Mouse (Mus musculus): Measurements from ENCODE around the gene Trp53i13. TPM values are rescaled to one million over a fixed set of nuclear protein-coding genes. Genes with fewer than 3 reads are reported as not detected.

Gene Trp53i13
- polyA plus RNA-seq, 1 experiment: 46.8 TPM

GRCm38 (mm10) chr11:77491502-77492291, 24.1 kb downstream of the Trp53i13 start:
- TF ChIP-seq CTCF (IDR thresholded peaks at IDR 0.05; ENCODE audit: extremely low read depth, insufficient read length, insufficient replicate concordance, low read depth, low read length): no peak
- TF ChIP-seq POLR2A (IDR thresholded peaks at IDR 0.05; ENCODE audit: low read depth, low read length): no peak
- H3K4me1 ChIP-seq (ENCODE audit: control insufficient read depth, insufficient read depth, insufficient read length, low read length): peaks cover 25% of the 10 kb centered on the region
- peak overlapping the region; percentile 45 for H3K4me3 ChIP-seq (ENCODE audit: low read depth, low read length)
- H3K27me3 ChIP-seq (ENCODE audit: control insufficient read depth, insufficient read depth, low read length): no peaks in the 10 kb centered on the region
- peak overlapping the region; percentile 45 for H3K27ac ChIP-seq (ENCODE audit: insufficient read depth, low read depth, low read length)
- under 1% methylated on average over 23 of the region's 23 CpGs for WGBS
- no peaks in the 10 kb centered on the region for H3K36me3 ChIP-seq (ENCODE audit: control insufficient read depth, insufficient read depth, low read length)

GRCm38 (mm10) chr11:77491123-77491501, 24.7 kb downstream of the Trp53i13 start:
- H3K36me3 ChIP-seq (ENCODE audit: control insufficient read depth, insufficient read depth, low read length): no peaks in the 10 kb centered on the region
- WGBS: under 1% methylated on average over 13 of the region's 13 CpGs
- TF ChIP-seq CTCF (IDR thresholded peaks at IDR 0.05; ENCODE audit: extremely low read depth, insufficient read length, insufficient replicate concordance, low read depth, low read length) (peak; percentile 99), POLR2A (IDR thresholded peaks at IDR 0.05; ENCODE audit: low read depth, low read length) (peak; percentile 27; the same call in 1 of the 2 replicates)
- peak overlapping the region; percentile 45 for H3K27ac ChIP-seq (ENCODE audit: insufficient read depth, low read depth, low read length)
- peak overlapping the region; percentile 45 for H3K4me3 ChIP-seq (ENCODE audit: low read depth, low read length)
- no peaks in the 10 kb centered on the region for H3K27me3 ChIP-seq (ENCODE audit: control insufficient read depth, insufficient read depth, low read length)
- H3K4me1 ChIP-seq (ENCODE audit: control insufficient read depth, insufficient read depth, insufficient read length, low read length): peaks cover 22% of the 10 kb centered on the region

- H3K27me3 ChIP-seq (ENCODE audit: control insufficient read depth, insufficient read depth, low read length): no peaks in the 10 kb centered on the region
- H3K36me3 ChIP-seq (ENCODE audit: control insufficient read depth, insufficient read depth, low read length): no peaks in the 10 kb centered on the region
- 57% methylated on average over 6 of the region's 6 CpGs for WGBS
- no peak overlapping the region for H3K27ac ChIP-seq (ENCODE audit: insufficient read depth, low read depth, low read length)
- TF ChIP-seq CTCF (IDR thresholded peaks at IDR 0.05; ENCODE audit: extremely low read depth, insufficient read length, insufficient replicate concordance, low read depth, low read length) (no peak), POLR2A (IDR thresholded peaks at IDR 0.05; ENCODE audit: low read depth, low read length) (no peak)
- H3K4me3 ChIP-seq (ENCODE audit: low read depth, low read length): no peak overlapping the region
- peaks cover 19% of the 10 kb centered on the region for H3K4me1 ChIP-seq (ENCODE audit: control insufficient read depth, insufficient read depth, insufficient read length, low read length)
Observed at GRCm38 (mm10) chr11:77490451-77490850, 25.3 kb downstream of the Trp53i13 start.

GRCm38 (mm10) chr11:77489591-77490235, 26.1 kb downstream of the Trp53i13 start, which contains the start of gene Ankrd13b:
Ankrd13b (minus strand) TSS chr11:77489678.
- Histone ChIP-seq H3K4me3 (ENCODE audit: low read depth, low read length) (peak within 1 kb of the TSS; percentile 63), H3K36me3 (ENCODE audit: control insufficient read depth, insufficient read depth, low read length) (no peaks in the 10 kb centered on the region), H3K4me1 (ENCODE audit: control insufficient read depth, insufficient read depth, insufficient read length, low read length) (peaks cover 14% of the 10 kb centered on the region), H3K27me3 (ENCODE audit: control insufficient read depth, insufficient read depth, low read length) (no peaks in the 10 kb centered on the region), H3K27ac (ENCODE audit: insufficient read depth, low read depth, low read length) (no peak within 1 kb of the TSS)
- 1% methylated on average over 65 of the region's 87 CpGs for WGBS
- TF ChIP-seq CTCF (IDR thresholded peaks at IDR 0.05; ENCODE audit: extremely low read depth, insufficient read length, insufficient replicate concordance, low read depth, low read length) (no peak), POLR2A (IDR thresholded peaks at IDR 0.05; ENCODE audit: low read depth, low read length) (no peak)

- no peak for TF ChIP-seq CTCF (IDR thresholded peaks at IDR 0.05; ENCODE audit: extremely low read depth, insufficient read length, insufficient replicate concordance, low read depth, low read length)
- 5% methylated on average over 55 of the region's 55 CpGs for WGBS
Observed at GRCm38 (mm10) chr11:77488771-77489581, 26.8 kb downstream of the Trp53i13 start.

GRCm38 (mm10) chr11:77486798-77487197, 29.0 kb downstream of the Trp53i13 start:
- Histone ChIP-seq H3K4me3 (ENCODE audit: low read depth, low read length) (no peak overlapping the region), H3K27ac (ENCODE audit: insufficient read depth, low read depth, low read length) (no peak overlapping the region), H3K4me1 (ENCODE audit: control insufficient read depth, insufficient read depth, insufficient read length, low read length) (peaks cover 11% of the 10 kb centered on the region), H3K36me3 (ENCODE audit: control insufficient read depth, insufficient read depth, low read length) (no peaks in the 10 kb centered on the region), H3K27me3 (ENCODE audit: control insufficient read depth, insufficient read depth, low read length) (no peaks in the 10 kb centered on the region)
- TF ChIP-seq CTCF (IDR thresholded peaks at IDR 0.05; ENCODE audit: extremely low read depth, insufficient read length, insufficient replicate concordance, low read depth, low read length): no peak
- no peak for TF ChIP-seq POLR2A (IDR thresholded peaks at IDR 0.05; ENCODE audit: low read depth, low read length)
- WGBS: 62% methylated on average over 5 of the region's 5 CpGs

More at GRCm38 (mm10) chr11:77488771-77489581, 26.8 kb downstream of the Trp53i13 start:
- H3K4me1 ChIP-seq (ENCODE audit: control insufficient read depth, insufficient read depth, insufficient read length, low read length): peaks cover 13% of the 10 kb centered on the region
- peak overlapping the region; percentile 63 for H3K4me3 ChIP-seq (ENCODE audit: low read depth, low read length)
- H3K27ac ChIP-seq (ENCODE audit: insufficient read depth, low read depth, low read length): no peak overlapping the region
- H3K27me3 ChIP-seq (ENCODE audit: control insufficient read depth, insufficient read depth, low read length): no peaks in the 10 kb centered on the region
- no peaks in the 10 kb centered on the region for H3K36me3 ChIP-seq (ENCODE audit: control insufficient read depth, insufficient read depth, low read length)

Data from small intestine, adult 2 months (tissue).